ENCODE assay signal across 11 mouse cellular contexts in genomic region chr17:47178705-47179104, GRCm38 (mm10).
DNase-seq lines count a peak whose midpoint lies in the region; ATAC-seq and TF ChIP-seq lines count a peak whose summit lies in the region.
"Had no signal": no experiment of that assay in that cellular context is flagged by ENCODE, and none has a peak within 500 bp of the region (broad histone marks: within the 10 kb centered on the region; RNA-seq: fewer than 3 reads in every experiment).

No protein-coding gene starts in this region.

- no peak for TF ChIP-seq POLR2A in embryonic fibroblast, embryonic 13.5 days (IDR thresholded peaks at IDR 0.05; ENCODE audit: low read depth, low read length)

- 0 out of 2 replicates have a peak overlapping the region, but pooled peaks have one; percentile 40 for H3K27ac ChIP-seq in hindbrain, embryonic 10.5 days
- H3K27ac ChIP-seq in hindbrain, embryonic 14.5 days, result no peak overlapping the region
- peak overlapping the region; percentile 80 for H3K27ac ChIP-seq in embryonic fibroblast, embryonic 13.5 days (ENCODE audit: insufficient read depth, low read length)
- peak overlapping the region; percentile 65 for H3K27ac ChIP-seq in limb, embryonic 13.5 days

- no peak overlapping the region for H3K9ac ChIP-seq in hindbrain, embryonic 14.5 days
- H3K9ac ChIP-seq in limb, embryonic 13.5 days, result 0 out of 2 replicates have a peak overlapping the region, but pooled peaks have one; percentile 43

- ATAC-seq in hindbrain, embryonic 14.5 days (ENCODE audit: low FRiP score), result no peak
- no peak for ATAC-seq in limb, embryonic 13.5 days (ENCODE audit: low FRiP score, low read depth)
- ATAC-seq: midbrain, embryonic 16.5 days had no signal

- H3K4me1 ChIP-seq in hindbrain, embryonic 10.5 days (replicated peaks), result peaks cover 33% of the 10 kb centered on the region
- H3K4me1 ChIP-seq in hindbrain, embryonic 14.5 days (replicated peaks; ENCODE audit: control insufficient read depth, insufficient read depth, low read length), result peaks cover 12% of the 10 kb centered on the region; the same call in 1 of the 2 replicates
- H3K4me1 ChIP-seq in embryonic fibroblast, embryonic 13.5 days (ENCODE audit: control insufficient read depth, insufficient read depth, low read length), result peaks cover 11% of the 10 kb centered on the region
- H3K4me1 ChIP-seq in limb, embryonic 13.5 days, result peaks cover 33% of the 10 kb centered on the region

- 70% methylated on average over 5 of the region's 5 CpGs for WGBS in hindbrain, embryonic 10.5 days
- 60% methylated on average over 5 of the region's 5 CpGs for WGBS in hindbrain, embryonic 14.5 days
- 16% methylated on average over 5 of the region's 5 CpGs for WGBS in limb, embryonic 13.5 days

- H3K27me3 ChIP-seq in hindbrain, embryonic 10.5 days (ENCODE audit: insufficient read depth, poor library complexity, severe bottlenecking), result no peaks in the 10 kb centered on the region
- H3K27me3 ChIP-seq in hindbrain, embryonic 14.5 days (ENCODE audit: control insufficient read depth, insufficient read depth, low read length), result no peaks in the 10 kb centered on the region
- no peaks in the 10 kb centered on the region for H3K27me3 ChIP-seq in limb, embryonic 13.5 days

- no peak overlapping the region for H3K4me2 ChIP-seq in hindbrain, embryonic 14.5 days (replicated peaks)
- H3K4me2 ChIP-seq in limb, embryonic 13.5 days (replicated peaks), result peak overlapping the region; percentile 35

- no peaks in the 10 kb centered on the region for H3K9me3 ChIP-seq in hindbrain, embryonic 10.5 days
- no peaks in the 10 kb centered on the region for H3K9me3 ChIP-seq in hindbrain, embryonic 14.5 days (ENCODE audit: control insufficient read depth, low read length)
- H3K9me3 ChIP-seq in limb, embryonic 13.5 days, result no peaks in the 10 kb centered on the region
- H3K9me3 ChIP-seq: heart, embryonic 10.5 days had no signal

- 0 out of 2 replicates have a peak, but pooled peaks cover 3% of the 10 kb centered on the region for H3K36me3 ChIP-seq in hindbrain, embryonic 10.5 days
- H3K36me3 ChIP-seq in hindbrain, embryonic 14.5 days (replicated peaks; ENCODE audit: control insufficient read depth, insufficient read depth), result no peaks in the 10 kb centered on the region
- H3K36me3 ChIP-seq in limb, embryonic 13.5 days, result peaks cover 9% of the 10 kb centered on the region
- H3K36me3 ChIP-seq: heart, embryonic 10.5 days had no signal

- no peak overlapping the region for H3K4me3 ChIP-seq in hindbrain, embryonic 10.5 days
- H3K4me3 ChIP-seq in hindbrain, embryonic 14.5 days (replicated peaks; ENCODE audit: low read length), result no peak overlapping the region
- H3K4me3 ChIP-seq in embryonic fibroblast, embryonic 13.5 days (ENCODE audit: insufficient read depth, low read length), result no peak overlapping the region
- H3K4me3 ChIP-seq in limb, embryonic 13.5 days, result no peak overlapping the region
- H3K4me3 ChIP-seq: heart, embryonic 10.5 days had no signal

- TF ChIP-seq CTCF in embryonic fibroblast, embryonic 13.5 days (IDR thresholded peaks at IDR 0.05; ENCODE audit: borderline replicate concordance, insufficient read depth, low read length), result no peak

- no peak for DNase-seq in hindbrain, embryonic 10.5 days (ENCODE audit: low spot score)
- DNase-seq in hindbrain, embryonic 14.5 days (ENCODE audit: low spot score), result no peak
- peak; percentile 29 for DNase-seq in brain, adult 2 months (ENCODE audit: low read depth, low spot score)
- DNase-seq in cerebellum, adult 11 months, result no peak
- DNase-seq in left cerebral cortex, adult 11 months (ENCODE audit: low spot score), result no peak
- no peak for DNase-seq in adrenal gland, postnatal 36 days
- DNase-seq: cerebellum, adult 11-12 months had no signal
